Mouse (Mus musculus): ENCODE measurements around the gene Gucy2g.
"Not testable (repeated sequence)": the region's sequence is repeated elsewhere in the genome, so short reads cannot be mapped to it uniquely, and the experiment has no call there.

The Gucy2g gene

DNA sequence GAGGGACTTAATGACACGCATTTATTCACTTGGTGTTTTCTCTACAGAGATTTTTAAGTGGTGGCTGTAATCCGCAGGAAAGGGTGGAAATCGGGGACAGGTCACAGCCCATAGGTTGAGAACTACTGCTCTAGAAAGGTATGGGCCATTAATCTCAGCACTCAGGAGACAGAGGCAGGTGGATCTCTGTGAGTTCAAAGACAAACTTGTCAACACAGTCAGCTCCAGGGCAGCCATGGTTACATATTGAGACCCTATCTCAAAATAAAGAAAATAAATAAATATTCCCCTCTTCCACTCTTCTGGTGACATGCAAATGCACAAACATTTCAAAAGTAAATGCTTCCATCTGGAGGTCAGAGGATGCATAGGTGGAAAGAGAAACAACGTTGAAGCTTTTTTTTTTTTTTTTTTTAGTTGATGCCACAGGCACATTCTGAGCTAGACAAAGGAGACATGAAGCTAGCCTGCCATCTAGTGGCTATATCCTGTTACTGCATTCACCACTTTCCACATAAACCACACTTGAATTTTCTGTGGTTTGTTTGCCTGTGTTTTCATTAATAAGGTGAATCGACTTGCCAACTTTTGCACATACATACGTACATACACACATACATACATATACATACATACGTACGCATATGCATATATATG lies 34.4 kb downstream of the Gucy2g start:
- DNase-seq = no peak

DNA sequence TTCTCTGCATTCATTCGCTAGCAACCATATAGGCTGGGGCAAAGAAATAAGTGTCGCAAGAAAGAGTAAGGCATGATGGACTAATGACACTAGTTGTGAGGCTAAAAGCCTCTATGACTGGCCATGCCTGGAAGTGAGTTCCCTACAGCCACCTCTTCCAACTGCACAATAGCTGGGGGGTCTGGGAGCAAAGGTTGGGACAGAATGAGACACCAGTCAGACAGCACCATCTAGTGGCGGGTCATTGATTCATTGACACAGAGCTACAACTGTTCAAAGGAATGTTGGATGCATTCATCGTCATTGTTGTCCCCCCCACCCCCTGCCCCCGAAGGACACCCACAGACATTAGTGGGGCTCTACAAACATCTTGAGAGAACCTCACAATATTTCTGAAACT lies 42.7 kb downstream of the Gucy2g start:
- no peak for DNase-seq

DNA sequence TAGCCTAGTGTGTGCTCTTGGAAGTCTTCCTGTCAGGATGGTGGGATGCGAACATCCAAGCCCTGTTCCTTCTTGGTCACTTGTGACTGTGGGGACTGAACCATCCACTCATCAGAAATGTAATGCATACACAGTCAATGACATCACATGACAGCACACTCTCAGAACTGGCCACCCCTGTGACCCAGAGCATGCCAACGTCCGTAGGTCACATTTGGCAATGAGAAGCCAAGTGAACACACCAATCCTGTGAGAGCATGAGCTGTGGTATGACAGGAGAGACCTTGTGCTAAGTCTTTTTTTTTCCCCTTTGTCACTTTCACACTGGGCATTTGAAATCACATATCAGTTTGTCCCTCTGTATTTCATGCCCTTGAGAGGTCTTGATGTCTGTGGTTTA lies 45.5 kb downstream of the Gucy2g start:
- DNase-seq = no peak

DNA sequence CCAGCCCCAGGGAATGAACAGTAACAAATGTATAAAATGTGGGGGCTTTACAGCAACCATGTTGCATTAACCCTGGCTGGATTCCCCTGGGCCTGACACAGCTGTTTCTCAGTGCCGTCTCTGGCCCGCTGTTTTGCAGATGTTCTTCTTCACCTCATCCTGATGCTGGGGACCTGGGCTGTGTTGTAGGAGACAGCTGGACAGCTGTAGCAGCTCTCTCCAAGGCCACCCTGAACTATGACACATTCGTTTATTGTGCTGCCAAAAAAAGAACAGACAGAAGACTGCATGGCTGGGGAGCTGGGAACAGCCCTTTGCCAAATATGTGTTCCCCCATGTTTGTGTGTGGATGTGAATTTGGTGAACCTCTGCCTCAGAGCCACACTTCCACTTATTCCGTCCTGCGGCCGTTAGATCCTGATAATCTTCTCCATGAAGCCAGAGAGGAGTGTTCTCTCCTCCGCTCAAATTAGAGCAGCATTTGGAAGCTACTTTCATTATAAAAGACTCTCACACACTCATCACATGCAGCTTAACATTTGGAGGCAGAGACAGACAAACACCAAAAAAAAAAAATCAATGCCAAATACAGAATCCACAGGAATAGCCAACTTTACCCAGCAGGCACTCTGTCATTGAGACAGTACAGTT lies 46.4 kb downstream of the Gucy2g start:
- no peak for DNase-seq

DNA sequence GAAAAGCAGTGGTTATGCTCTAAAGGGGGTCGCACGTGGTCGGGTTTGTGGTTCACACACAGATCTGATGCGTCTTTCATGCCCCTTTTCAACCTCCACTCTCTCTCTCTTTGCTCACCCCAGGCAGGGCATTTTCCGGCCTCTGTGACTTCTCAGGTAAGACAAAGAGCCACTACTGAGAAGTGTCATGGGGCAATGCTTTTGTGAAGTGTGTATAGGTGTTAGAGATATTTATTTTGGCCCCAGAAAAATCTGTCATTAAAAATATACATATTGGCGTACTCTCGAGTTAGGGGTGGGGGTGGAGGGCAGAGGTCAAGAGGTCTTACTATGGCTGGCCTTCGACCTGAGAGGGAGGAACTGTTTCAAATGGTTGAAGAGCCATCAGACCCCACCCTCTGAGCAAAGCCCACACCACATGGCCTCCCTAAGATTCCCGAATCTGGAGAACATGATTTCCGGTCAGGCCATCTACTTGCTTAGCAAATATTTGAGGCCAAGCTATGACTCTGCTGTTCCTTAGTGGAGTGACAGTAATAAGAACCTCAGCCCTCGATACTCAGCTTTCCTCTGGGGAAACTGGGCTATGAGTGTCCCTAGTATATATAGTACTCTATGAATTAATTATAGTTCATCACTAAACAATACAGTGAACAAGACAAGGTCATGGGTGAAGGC lies 47.2 kb downstream of the Gucy2g start:
- DNase-seq = no peak

DNA sequence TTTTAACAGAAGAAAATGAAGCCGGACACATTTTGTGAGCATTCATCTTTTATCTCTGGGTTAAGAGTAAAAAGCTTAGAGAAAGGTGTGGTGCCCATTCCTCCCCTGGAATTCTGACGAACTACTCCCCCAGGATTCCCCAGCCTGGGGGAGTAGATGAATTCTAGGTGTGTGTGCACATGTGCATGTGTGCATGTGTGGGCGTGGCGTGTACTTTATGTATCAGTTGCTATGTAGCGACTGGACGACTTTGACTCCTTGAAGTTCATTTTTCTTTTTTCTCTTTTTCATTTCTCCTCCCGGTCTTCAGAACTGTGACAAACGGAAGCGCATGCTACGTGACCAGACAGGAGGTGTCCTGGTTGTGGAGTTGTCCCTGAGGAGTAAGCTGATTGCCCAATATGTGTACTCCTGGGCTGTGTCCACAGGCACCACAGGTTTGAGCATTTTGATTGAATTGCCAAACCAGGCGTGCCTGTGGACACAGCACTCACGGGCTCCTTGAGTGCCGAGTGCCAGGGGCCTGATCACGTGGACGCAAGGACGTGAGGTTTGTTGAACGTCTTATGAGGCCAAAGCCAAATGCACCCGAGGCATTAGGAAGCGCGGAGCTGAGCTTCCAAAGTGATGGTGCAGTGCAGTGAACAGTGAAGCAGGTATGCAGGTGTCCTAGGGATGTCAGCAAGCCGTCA lies 48.6 kb downstream of the Gucy2g start:
- DNase-seq = no peak

DNA sequence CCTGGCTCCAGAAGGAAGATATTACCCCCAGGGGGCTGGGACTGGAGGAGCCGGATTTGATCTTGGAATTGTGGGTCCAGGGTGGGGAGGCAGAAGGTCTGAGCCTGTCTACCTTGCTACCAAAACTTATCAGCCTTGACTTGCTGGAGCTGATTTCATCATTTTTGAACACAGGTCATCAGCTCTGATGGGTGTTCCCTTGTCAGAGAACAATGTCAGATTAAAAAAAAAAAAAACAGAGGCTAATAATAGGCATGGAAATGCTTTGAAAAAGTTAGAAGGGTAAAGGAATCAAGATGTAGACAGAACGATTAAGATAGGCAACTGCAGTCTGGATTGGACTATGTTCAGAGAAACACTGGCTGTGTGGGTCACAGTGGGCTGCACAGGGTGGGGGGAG lies 49.4 kb downstream of the Gucy2g start:
- DNase-seq = no peak

- no peak for DNase-seq
Observed at GRCm38 (mm10) chr19:55190065-55190464, 51.0 kb downstream of the Gucy2g start.

DNA sequence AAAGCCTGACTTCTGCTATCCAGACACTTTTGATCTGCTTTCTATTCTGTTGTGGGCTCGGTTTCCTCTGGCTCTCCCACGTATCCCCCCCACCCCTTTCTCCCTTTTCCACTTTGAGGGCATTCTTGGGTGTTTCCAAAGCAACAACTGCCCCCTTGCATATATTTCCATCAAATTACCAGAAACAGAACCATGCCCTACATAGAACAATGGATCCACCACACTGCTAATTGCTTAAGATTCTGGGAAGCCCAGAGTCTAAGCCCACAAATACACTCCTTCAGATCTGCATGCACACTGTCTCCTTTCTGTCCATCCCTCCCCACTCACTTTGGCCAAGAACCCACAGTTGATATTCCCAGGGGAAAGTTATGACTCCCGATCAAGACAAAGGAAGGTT lies 55.4 kb downstream of the Gucy2g start:
- DNase-seq = no peak

DNA sequence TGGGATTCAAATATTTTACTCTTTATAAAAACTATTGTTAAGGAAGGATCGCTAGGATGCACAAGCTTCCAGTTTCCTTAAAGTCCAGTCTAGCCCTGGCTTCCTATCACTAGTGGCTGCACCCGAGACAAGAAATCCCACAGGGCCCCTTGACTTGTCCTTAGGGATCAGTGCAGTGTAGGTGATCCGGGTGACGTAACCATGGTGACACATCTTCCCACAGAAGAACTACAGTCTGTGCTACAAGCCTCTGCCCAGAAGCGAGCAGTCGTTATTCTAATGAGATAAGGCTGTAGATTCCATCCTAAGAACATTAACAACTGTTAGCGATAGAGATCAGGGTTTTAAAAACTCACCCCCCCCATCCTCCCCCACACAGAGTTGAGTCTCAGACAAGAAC lies 56.0 kb downstream of the Gucy2g start:
- no peak for DNase-seq

GRCm38 (mm10) chr19:55184442-55184841 lies 56.6 kb downstream of the Gucy2g start:
- no peak for DNase-seq

GRCm38 (mm10) chr19:55180433-55180832 lies 60.6 kb downstream of the Gucy2g start, which contains the start of gene Tectb:
Tectb (plus strand) TSS chr19:55180733.
- DNase-seq = no peak

- no peak for DNase-seq
Observed at GRCm38 (mm10) chr19:55177143-55177542, 63.9 kb downstream of the Gucy2g start.

- no peak for DNase-seq
Observed at GRCm38 (mm10) chr19:55171585-55171984, 69.5 kb downstream of the Gucy2g start.

DNA sequence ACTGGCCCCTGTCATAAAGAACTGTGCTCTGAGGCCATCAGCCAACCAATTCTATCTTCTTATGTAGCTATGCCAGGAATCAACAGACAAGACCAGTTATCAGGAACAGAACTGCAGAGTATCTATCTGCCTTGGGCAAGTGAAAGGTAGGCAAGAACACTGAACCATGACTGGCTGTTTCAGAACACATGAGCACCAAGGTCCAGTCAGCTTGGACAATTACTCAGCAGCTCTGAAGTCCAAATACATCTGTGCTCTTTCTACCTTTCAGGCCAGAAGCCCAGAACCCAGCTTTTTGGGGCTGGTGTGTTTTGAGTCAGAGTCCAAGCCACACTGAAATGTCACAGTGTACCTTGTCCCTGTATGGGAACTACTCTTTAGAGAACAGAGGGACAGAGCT lies 70.6 kb downstream of the Gucy2g start:
- DNase-seq = no peak

- not testable (repeated sequence) for DNase-seq
Observed at GRCm38 (mm10) chr19:55169236-55169729, 71.8 kb downstream of the Gucy2g start.

- DNase-seq = no peak
Observed at GRCm38 (mm10) chr19:55168360-55168759, 72.7 kb downstream of the Gucy2g start.

DNA sequence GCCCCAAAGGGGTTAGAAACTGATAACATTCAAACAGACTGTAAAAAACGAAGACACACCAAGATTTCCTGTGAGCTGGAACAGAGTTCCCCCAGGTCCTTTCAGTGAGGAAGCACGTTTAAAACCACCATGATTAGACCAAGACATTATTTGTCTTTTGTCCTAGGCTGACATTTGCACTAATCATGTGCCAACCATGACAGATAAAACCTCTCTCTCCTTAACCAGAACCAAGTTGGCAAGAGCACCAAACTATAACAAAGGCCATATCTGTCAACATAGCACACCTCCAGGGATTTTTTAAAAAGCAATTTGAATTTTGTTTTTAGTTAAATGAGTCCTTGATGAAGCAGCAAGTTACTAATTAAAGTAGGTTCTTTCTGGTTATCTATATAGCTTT lies 73.3 kb downstream of the Gucy2g start:
- no peak for DNase-seq

DNA sequence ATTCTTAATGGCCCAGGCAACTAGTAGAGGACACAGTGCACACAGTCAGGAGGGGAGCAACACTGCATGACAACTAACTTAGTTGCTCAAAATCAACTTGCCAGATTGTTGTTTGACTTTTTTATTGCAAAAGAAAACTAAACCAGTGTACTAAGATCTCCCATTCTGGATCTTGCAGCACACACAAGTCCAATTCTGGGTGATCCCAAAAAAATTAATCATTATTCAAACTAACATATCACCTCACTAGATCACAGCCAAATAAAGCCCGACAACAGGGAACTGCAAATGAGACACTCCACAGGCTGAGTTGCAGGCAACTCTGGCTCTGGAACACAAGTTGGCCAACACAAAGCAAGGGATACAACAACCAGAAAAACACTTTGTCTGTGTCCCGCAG lies 74.3 kb downstream of the Gucy2g start:
- no peak for DNase-seq

DNA sequence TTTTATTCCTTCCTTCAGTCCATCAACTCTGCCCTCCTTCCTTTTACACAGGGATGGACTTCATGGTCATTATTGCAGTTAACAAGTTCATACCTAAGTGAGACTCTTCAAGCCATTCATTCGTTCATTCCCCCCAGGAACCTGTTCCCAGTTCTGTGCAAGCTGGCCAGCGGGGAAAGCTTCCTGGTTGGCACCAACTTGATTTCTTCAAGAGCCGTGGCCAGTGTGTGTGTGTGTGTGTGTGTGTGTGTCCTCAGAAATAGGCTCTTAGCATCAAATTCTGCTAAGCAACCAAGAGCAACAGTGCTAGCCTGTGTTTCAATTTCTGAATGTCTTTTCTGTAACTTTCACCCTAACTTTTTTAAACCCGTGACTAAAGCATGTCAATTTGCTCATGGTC lies 75.1 kb downstream of the Gucy2g start:
- no peak for DNase-seq

- DNase-seq = no peak
Observed at GRCm38 (mm10) chr19:55165183-55165865, 75.7 kb downstream of the Gucy2g start.

- DNase-seq = no peak
Observed at GRCm38 (mm10) chr19:55164162-55164561, 76.9 kb downstream of the Gucy2g start.

DNA sequence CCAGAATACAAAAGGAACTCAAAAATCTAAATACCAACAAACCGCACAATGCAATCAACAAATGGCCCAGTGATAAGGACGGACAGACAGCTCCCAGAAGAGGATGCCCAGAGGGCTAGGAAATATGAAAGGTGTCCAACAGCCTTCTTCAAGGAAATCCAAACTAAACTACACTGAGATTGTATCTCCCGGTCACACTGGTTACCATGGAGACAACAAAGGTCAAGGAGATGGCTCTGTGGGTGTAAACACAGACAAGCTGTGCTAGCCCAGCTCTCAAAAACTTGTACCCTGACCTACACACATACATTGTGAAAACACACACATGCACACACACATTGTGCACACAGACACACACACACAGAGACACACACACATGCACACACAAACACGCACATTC lies 78.8 kb downstream of the Gucy2g start:
- no peak for DNase-seq
